Mouse (Mus musculus): Measurements from ENCODE around the gene Slc6a17. TPM values are rescaled to one million over a fixed set of nuclear protein-coding genes. Genes with fewer than 3 reads are reported as not detected.
A peak's percentile ranks its signal among the peaks of the same experiment; 100 is the strongest.

Slc6a17 gene
- polyA plus RNA-seq, 1 experiment from 2014 or later = 4.9 TPM

DNA sequence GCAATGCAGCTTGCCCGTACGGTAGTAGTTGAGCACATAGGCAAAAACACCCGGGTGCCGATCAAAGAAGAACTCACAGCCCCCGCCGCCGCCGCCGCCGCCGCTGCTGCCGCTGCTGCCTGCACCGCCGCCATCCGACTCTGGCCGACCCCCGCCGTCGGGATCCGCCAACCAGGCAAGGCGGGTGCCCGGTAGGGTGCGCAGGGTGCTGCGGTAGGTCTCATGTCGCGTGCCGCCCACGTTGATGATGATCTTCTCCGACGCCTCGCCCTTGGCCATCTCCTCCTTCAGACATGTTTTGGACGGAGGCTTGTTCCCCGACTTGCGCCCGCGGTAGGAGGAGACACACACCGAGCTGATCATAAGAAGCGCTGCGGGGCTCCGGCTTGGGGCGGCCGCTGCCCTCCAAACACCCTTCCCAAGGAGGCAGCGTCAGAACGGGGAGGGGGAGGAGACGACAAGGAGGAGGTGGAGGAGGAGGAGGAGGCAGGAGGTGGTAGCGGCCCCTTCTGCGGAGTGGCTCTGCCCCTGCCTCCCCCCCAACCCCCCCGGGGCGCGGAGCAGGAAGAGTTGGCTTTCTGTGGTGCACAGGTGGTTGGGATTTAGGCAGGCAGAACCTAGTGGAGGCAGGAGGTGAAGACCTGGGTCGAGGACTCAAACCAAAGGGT lies 59.2 kb downstream of the Slc6a17 start:
- peaks cover 100% of the 10 kb centered on the region for H3K27me3 ChIP-seq (replicated peaks; ENCODE audit: low read depth, poor library complexity, severe bottlenecking)
- H3K9me3 ChIP-seq = no peaks in the 10 kb centered on the region
- peak overlapping the region; percentile 65 for H3K4me3 ChIP-seq
- peak; percentile 66 for DNase-seq (ENCODE audit: low spot score)
- H3K4me1 ChIP-seq = peaks cover 39% of the 10 kb centered on the region
- H3K27ac ChIP-seq (replicated peaks) = no peak overlapping the region; the same call in 1 of the 2 replicates
- H3K36me3 ChIP-seq (replicated peaks) = no peaks in the 10 kb centered on the region
- under 1% methylated on average over 50 of the region's 51 CpGs for WGBS

DNA sequence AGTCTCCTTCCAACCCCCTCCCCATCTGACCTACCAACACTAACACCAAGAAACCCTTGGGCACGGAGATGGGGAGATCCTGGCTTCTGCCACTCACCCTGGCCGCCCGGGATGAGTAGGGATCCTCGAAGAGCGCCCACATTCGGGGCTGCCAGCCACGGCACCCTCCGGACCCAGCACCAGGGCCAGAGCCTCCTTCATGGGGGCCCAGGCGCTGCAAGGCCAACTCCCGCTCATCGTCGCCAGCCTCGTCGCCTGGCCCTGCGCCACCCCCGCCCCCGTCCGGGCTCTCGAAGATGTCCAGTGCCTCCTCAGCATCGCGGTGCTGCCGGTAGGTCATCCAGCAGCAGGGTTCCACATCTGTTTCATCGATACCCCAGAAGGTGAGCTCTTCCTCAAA lies 59.7 kb downstream of the Slc6a17 start:
- 5% methylated on average over 23 of the region's 23 CpGs for WGBS
- Histone ChIP-seq H3K27ac (replicated peaks) (no peak overlapping the region; the same call in 1 of the 2 replicates), H3K27me3 (replicated peaks; ENCODE audit: low read depth, poor library complexity, severe bottlenecking) (peaks cover 100% of the 10 kb centered on the region), H3K9me3 (no peaks in the 10 kb centered on the region), H3K36me3 (replicated peaks) (no peaks in the 10 kb centered on the region), H3K4me3 (peak overlapping the region; percentile 65), H3K4me1 (peaks cover 39% of the 10 kb centered on the region)
- DNase-seq (ENCODE audit: low spot score) = no peak

DNA sequence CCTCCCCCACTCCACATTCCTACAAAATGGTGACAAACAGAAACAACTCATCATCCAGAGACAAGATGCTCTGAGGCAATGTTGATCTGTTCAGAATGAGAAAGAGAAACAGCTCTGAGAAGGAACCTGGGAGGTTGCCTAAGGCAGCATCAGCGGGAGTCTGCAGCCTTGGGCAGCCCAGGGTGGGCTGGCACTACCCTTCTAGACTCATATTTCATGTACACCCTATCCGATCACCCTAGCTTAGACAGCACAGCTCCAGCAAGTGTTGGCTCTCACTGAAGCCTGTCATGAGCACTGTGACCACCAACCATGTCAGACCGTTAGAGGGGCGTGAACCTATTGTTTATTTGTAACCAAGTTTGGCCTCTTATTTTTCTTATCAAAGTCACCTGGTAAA lies 63.5 kb downstream of the Slc6a17 start:
- Histone ChIP-seq H3K9me3 (no peaks in the 10 kb centered on the region), H3K27ac (replicated peaks) (no peak overlapping the region), H3K36me3 (replicated peaks) (no peaks in the 10 kb centered on the region), H3K4me3 (no peak overlapping the region), H3K4me1 (peaks cover 38% of the 10 kb centered on the region), H3K27me3 (replicated peaks; ENCODE audit: low read depth, poor library complexity, severe bottlenecking) (peaks cover 72% of the 10 kb centered on the region)
- WGBS = 80% methylated on average over 4 of the region's 4 CpGs
- DNase-seq (ENCODE audit: low spot score) = no peak

DNA sequence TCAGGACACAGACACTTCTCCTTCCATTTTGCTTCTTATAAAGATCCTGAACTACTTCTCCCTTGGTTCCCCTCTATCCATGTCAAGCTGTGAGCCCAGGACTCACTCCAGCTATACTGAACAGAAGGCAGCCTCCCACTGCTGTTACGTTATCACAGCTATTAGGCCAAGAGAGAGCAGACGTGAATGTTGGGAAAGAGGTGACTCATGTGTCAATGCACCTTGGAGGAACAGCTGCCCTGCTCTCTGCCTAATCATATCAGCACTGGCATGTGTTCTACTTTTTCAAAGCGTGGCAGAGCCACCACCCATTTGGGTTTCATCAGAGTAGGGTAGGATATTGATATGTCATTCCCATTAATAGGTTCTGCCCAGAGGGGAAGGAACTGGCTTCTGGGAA lies 71.0 kb downstream of the Slc6a17 start:
- Histone ChIP-seq H3K36me3 (replicated peaks) (no peaks in the 10 kb centered on the region), H3K4me3 (no peak overlapping the region), H3K4me1 (peaks cover 25% of the 10 kb centered on the region), H3K27me3 (replicated peaks; ENCODE audit: low read depth, poor library complexity, severe bottlenecking) (peaks cover 13% of the 10 kb centered on the region), H3K9me3 (no peaks in the 10 kb centered on the region), H3K27ac (replicated peaks) (no peak overlapping the region)
- 81% methylated on average over 3 of the region's 3 CpGs for WGBS
- DNase-seq (ENCODE audit: low spot score) = no peak

DNA sequence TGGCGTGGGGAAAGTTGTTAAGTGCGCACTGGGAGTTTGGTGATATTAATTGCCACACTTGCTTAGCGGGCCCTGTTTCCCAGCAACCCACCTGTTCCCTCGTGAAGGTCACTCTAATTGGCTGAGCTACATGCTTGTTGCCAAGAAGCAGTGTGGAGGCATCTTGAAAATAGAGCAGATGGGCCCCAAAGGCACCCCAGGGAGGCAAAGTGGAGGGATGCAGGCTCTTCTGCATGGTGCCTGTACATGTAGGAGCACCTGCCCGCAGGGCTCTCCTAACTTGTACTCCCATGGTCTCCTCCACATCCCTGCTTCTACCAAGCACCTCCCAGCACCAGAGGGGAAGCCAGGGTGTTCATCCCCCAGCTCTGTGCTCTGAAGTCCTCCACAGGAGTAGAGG lies 74.0 kb downstream of the Slc6a17 start:
- 85% methylated on average over 5 of the region's 5 CpGs for WGBS
- Histone ChIP-seq H3K27me3 (replicated peaks; ENCODE audit: low read depth, poor library complexity, severe bottlenecking) (peaks cover 8% of the 10 kb centered on the region), H3K4me3 (no peak overlapping the region), H3K36me3 (replicated peaks) (no peaks in the 10 kb centered on the region), H3K27ac (replicated peaks) (no peak overlapping the region), H3K4me1 (peaks cover 19% of the 10 kb centered on the region), H3K9me3 (no peaks in the 10 kb centered on the region)
- no peak for DNase-seq (ENCODE audit: low spot score)

DNA sequence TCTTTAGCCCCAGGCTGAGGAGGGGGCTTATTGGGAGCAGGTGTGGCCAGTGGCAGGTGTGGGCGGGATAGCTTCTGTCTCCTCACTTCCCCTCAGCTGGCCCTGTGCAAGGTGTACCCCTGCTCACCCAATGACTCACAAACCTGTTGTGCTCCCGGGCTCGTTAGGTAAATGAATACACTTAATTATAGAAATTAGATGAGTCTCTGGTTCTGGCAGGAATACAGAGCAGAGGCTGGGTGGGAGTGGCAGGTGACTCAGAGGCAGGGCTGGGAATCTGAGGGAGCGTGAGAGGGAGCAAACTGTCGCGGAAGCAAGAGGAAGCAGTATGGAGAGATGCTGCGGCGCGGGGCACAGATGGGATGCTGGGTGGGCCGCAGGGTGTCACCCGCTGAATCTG lies 75.6 kb downstream of the Slc6a17 start:
- DNase-seq (ENCODE audit: low spot score) = no peak
- WGBS = 79% methylated on average over 11 of the region's 11 CpGs
- peaks cover 8% of the 10 kb centered on the region for H3K27me3 ChIP-seq (replicated peaks; ENCODE audit: low read depth, poor library complexity, severe bottlenecking)

DNA sequence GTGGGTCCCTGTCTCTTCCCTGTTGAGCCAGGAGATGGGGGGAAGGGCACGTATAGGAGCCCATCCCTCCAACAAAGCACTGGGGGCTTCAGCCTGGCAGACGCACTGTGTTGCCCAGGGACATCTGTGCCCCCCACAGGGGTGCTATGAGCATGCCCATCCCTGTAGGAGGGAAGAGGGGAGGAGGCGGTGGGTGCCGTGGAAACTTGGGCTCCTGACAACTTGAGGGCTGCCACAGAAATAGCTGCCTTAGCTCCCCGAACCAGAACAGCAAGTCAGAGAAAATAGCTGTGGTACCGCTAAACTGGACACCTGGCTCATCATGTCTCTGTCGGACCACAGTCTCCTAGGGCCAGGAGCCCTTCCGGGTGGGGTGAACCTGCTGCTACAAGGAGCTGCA lies 76.5 kb downstream of the Slc6a17 start:
- no peak for DNase-seq (ENCODE audit: low spot score)
- WGBS = 83% methylated on average over 8 of the region's 8 CpGs

More for the DNA sequence above, 75.6 kb downstream of the Slc6a17 start:
- no peaks in the 10 kb centered on the region for H3K36me3 ChIP-seq (replicated peaks)
- no peak overlapping the region for H3K27ac ChIP-seq (replicated peaks)
- no peak overlapping the region for H3K4me3 ChIP-seq
- peaks cover 19% of the 10 kb centered on the region for H3K4me1 ChIP-seq
- no peaks in the 10 kb centered on the region for H3K9me3 ChIP-seq

DNA sequence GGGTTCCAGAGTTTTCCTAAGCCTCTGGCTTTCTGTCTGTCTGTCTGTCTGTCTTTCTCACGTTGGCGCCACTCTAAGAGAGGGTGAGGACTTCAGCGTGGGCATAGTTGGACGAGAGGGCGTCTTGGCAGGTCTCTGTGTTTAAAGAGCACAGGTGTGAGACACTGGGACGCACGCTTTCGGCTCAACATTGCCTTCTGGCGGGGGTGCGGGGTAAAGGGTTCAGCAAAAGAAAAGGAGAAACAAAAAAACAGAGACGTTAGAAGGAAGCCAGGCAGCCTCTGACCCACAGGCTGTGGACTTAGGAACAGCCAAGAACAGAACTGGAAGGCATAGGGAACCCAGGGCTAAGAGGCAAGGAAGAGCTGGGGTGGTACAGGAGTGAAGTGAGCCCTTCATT lies 78.5 kb downstream of the Slc6a17 start:
- WGBS = 88% methylated on average over 11 of the region's 11 CpGs
- H3K27ac ChIP-seq (replicated peaks) = no peak overlapping the region

More for the DNA sequence above, 76.5 kb downstream of the Slc6a17 start:
- Histone ChIP-seq H3K9me3 (no peaks in the 10 kb centered on the region), H3K4me1 (peaks cover 19% of the 10 kb centered on the region), H3K36me3 (replicated peaks) (no peaks in the 10 kb centered on the region), H3K27ac (replicated peaks) (no peak overlapping the region), H3K4me3 (no peak overlapping the region), H3K27me3 (replicated peaks; ENCODE audit: low read depth, poor library complexity, severe bottlenecking) (peaks cover 8% of the 10 kb centered on the region)

DNA sequence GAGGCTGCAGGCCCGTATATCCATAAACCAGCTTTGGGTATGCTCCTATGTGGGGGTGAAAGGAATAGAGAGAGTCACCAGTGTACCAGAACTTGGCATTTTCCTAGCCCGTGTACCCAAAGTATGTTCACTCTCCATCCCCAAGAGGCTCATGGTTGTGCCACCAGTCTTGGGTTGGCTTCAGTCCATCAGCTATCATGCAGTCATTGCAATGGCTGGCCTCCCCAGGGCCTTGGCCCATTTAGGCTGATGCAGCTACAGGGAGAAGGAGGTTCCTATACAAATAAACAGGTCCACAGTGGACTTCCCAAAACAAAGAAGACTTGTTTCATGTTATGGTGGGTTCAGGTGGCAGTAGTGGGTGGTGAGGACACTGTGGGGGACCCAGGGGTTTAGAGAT lies 80.2 kb downstream of the Slc6a17 start:
- DNase-seq (ENCODE audit: low spot score) = no peak
- no peaks in the 10 kb centered on the region for H3K36me3 ChIP-seq (replicated peaks)
- WGBS = 82% methylated on average over 2 of the region's 2 CpGs

More for the DNA sequence above, 78.5 kb downstream of the Slc6a17 start:
- DNase-seq (ENCODE audit: low spot score) = no peak
- Histone ChIP-seq H3K4me1 (peaks cover 14% of the 10 kb centered on the region), H3K4me3 (no peak overlapping the region), H3K36me3 (replicated peaks) (no peaks in the 10 kb centered on the region), H3K27me3 (replicated peaks; ENCODE audit: low read depth, poor library complexity, severe bottlenecking) (peaks cover 6% of the 10 kb centered on the region), H3K9me3 (no peaks in the 10 kb centered on the region)

DNA sequence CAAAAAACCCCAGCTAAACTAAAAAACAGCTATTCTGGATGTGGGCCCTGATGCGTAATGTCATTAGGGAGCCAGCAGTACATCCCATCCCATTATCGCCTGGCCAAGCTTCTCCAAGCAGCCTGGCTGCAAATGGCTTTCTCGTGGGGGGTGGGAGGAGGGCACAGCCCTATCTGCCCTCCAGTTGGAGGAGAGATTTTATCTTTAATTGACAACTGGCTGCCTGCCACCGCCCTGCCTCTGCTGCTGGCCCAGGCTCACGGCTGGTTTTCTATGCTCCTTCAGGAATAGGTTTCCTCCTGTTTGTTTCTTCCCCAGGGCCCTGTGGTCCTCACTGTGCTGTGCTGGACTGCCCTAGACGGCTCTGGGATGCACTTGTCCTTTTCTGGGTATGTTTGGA lies 81.4 kb downstream of the Slc6a17 start:
- no peak for DNase-seq (ENCODE audit: low spot score)
- 75% methylated on average over 6 of the region's 6 CpGs for WGBS
- H3K9me3 ChIP-seq = no peaks in the 10 kb centered on the region
- no peaks in the 10 kb centered on the region for H3K27me3 ChIP-seq (replicated peaks; ENCODE audit: low read depth, poor library complexity, severe bottlenecking)
- H3K4me1 ChIP-seq = peaks cover 5% of the 10 kb centered on the region
- H3K27ac ChIP-seq (replicated peaks) = no peak overlapping the region
- no peaks in the 10 kb centered on the region for H3K36me3 ChIP-seq (replicated peaks)
- H3K4me3 ChIP-seq = no peak overlapping the region

More for the DNA sequence above, 80.2 kb downstream of the Slc6a17 start:
- H3K9me3 ChIP-seq = no peaks in the 10 kb centered on the region
- H3K4me3 ChIP-seq = no peak overlapping the region
- no peak overlapping the region for H3K27ac ChIP-seq (replicated peaks)
- no peaks in the 10 kb centered on the region for H3K27me3 ChIP-seq (replicated peaks; ENCODE audit: low read depth, poor library complexity, severe bottlenecking)
- peaks cover 14% of the 10 kb centered on the region for H3K4me1 ChIP-seq

DNA sequence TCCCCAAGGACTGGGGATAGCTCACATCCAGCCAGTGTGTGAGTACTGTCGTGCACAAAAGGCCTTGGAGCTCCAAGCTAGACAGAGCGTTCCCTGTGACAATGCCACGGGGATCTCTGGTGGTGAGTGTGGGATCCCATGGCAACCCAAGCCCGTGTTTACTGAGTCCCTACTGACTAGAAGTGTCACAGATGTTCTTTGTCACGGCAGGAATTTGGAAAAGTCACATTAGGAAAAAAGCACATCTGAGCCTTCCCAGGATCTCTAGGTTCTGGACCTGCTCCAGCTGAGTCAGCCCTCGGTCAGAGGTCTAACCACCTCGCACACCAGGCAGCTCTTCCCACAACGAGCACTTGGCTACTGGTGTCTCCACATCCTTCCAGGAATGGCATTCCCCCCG lies 84.2 kb downstream of the Slc6a17 start:
- H3K36me3 ChIP-seq (replicated peaks) = no peaks in the 10 kb centered on the region
- H3K27ac ChIP-seq (replicated peaks) = no peak overlapping the region
- 74% methylated on average over 9 of the region's 9 CpGs for WGBS
- no peak overlapping the region for H3K4me3 ChIP-seq
- 0 out of 2 replicates have a peak, but pooled peaks cover 6% of the 10 kb centered on the region for H3K27me3 ChIP-seq (replicated peaks; ENCODE audit: low read depth, poor library complexity, severe bottlenecking)
- peaks cover 8% of the 10 kb centered on the region for H3K4me1 ChIP-seq
- no peaks in the 10 kb centered on the region for H3K9me3 ChIP-seq
- no peak for DNase-seq (ENCODE audit: low spot score)

DNA sequence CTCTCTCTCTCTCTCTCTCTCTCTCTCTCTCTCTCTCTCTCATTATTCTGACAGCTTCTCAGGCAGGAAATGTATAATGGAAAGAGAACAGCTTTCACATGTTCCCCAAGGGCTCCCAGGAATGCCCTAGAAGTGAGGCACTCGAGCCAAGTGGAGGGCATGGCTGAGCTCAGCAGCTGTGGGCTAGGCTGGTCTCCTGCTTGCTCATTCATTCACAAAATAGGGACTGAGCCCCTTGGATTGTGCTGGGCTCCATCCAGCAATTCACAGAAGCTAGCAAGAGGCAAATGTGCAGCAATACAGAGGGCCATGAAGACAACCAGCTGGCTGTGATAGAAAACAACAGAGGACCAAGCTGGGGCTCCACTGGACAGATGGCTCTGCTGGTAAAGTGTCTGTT lies 86.5 kb downstream of the Slc6a17 start:
- no peaks in the 10 kb centered on the region for H3K36me3 ChIP-seq (replicated peaks)
- H3K27me3 ChIP-seq (replicated peaks; ENCODE audit: low read depth, poor library complexity, severe bottlenecking) = 0 out of 2 replicates have a peak, but pooled peaks cover 9% of the 10 kb centered on the region
- H3K4me1 ChIP-seq = peaks cover 8% of the 10 kb centered on the region
- H3K27ac ChIP-seq (replicated peaks) = no peak overlapping the region
- H3K4me3 ChIP-seq = no peak overlapping the region
- DNase-seq (ENCODE audit: low spot score) = peak; percentile 26
- H3K9me3 ChIP-seq = no peaks in the 10 kb centered on the region
- WGBS = 16% methylated on average over 1 of the region's 1 CpGs

DNA sequence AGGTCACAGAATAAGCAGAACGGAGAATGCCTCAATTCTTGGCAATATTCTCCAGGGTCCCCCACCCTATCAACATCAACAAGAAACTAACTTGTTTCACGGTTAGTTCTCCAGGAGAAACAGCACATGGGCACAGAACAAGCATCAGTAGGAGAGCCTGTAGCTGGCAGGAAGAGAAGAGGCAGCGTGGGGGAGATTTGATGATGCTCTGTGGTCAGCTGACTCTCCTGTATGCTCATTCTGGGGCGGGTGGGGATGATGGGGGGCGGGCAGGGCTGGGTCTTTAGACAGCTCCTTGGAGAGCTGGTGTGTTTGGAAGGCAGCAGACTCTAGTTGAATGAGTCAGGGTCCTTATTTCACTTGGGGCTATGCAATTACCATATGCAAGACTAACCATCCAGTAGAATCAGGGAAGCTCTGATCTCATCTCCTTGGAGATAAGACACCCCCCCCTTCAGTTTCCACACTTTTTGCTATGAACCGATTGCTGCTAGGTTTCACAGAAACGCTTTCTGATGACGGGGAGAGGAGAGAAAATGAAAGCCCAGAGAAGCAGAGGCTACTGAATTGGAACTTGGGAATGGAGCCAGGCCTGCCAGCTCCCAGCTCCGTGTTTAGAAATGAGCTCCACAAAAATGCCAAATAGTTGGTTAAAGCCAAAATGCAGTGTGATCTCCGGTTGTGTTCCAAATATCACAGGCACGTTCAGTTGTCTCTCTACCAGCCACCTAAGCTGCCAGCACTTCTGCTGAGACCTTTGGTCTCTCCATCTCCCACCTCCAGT lies 93.4 kb downstream of the Slc6a17 start:
- DNase-seq (ENCODE audit: low spot score) = no peak
- H3K36me3 ChIP-seq (replicated peaks) = no peaks in the 10 kb centered on the region
- H3K27me3 ChIP-seq (replicated peaks; ENCODE audit: low read depth, poor library complexity, severe bottlenecking) = 0 out of 2 replicates have a peak, but pooled peaks cover 5% of the 10 kb centered on the region
- H3K4me3 ChIP-seq = no peak overlapping the region
- peaks cover 8% of the 10 kb centered on the region; the same call in 1 of the 2 replicates for H3K4me1 ChIP-seq
- 80% methylated on average over 11 of the region's 11 CpGs for WGBS
- no peaks in the 10 kb centered on the region for H3K9me3 ChIP-seq
- no peak overlapping the region for H3K27ac ChIP-seq (replicated peaks)

Measured in embryonic facial prominence, embryonic 10.5 days (tissue).